8 mouse cellular contexts compared by ENCODE assay signal in genomic region chr9:83547830-83548689, GRCm38 (mm10). TPM values are rescaled to one million over a fixed set of nuclear protein-coding genes. Genes with fewer than 3 reads are reported as not detected.
DNase-seq lines count a peak whose midpoint lies in the region; ATAC-seq and TF ChIP-seq lines count a peak whose summit lies in the region.

Sh3bgrl2 (plus strand) TSS chr9:83548327.

- H3K4me3 ChIP-seq in bone marrow macrophage, adult 2 months (ENCODE audit: insufficient read depth, low read length), result peak within 1 kb of the TSS; percentile 97
- peak within 1 kb of the TSS; percentile 68 for H3K4me3 ChIP-seq in embryonic facial prominence, embryonic 13.5 days
- peak within 1 kb of the TSS; percentile 65 for H3K4me3 ChIP-seq in limb, embryonic 12.5 days (replicated peaks)
- H3K4me3 ChIP-seq in midbrain, embryonic 13.5 days (replicated peaks), result peak within 1 kb of the TSS; percentile 55
- H3K4me3 ChIP-seq in small intestine, adult 2 months (ENCODE audit: low read depth, low read length), result peak within 1 kb of the TSS; percentile 86

- no peak for TF ChIP-seq CTCF in bone marrow macrophage, adult 2 months (IDR thresholded peaks at IDR 0.05; ENCODE audit: low read depth, low read length)
- TF ChIP-seq CTCF in small intestine, adult 2 months (IDR thresholded peaks at IDR 0.05; ENCODE audit: extremely low read depth, insufficient read length, insufficient replicate concordance, low read depth, low read length), result no peak

- no peaks in the 10 kb centered on the region for H3K36me3 ChIP-seq in embryonic facial prominence, embryonic 13.5 days
- no peaks in the 10 kb centered on the region for H3K36me3 ChIP-seq in limb, embryonic 12.5 days
- H3K36me3 ChIP-seq in midbrain, embryonic 13.5 days, result no peaks in the 10 kb centered on the region
- no peaks in the 10 kb centered on the region for H3K36me3 ChIP-seq in small intestine, adult 2 months (ENCODE audit: control insufficient read depth, insufficient read depth, low read length)

- peak; percentile 77 to 80 for DNase-seq in heart, adult 9 months (ENCODE audit: low spot score in 2 of 2)
- peak; percentile 81 for DNase-seq in kidney, adult 9 months
- DNase-seq in adipocyte (ENCODE audit: low spot score), result no peak

- H3K9me3 ChIP-seq in embryonic facial prominence, embryonic 13.5 days, result no peaks in the 10 kb centered on the region
- no peaks in the 10 kb centered on the region for H3K9me3 ChIP-seq in limb, embryonic 12.5 days
- H3K9me3 ChIP-seq in midbrain, embryonic 13.5 days, result no peaks in the 10 kb centered on the region

- H3K9ac ChIP-seq in embryonic facial prominence, embryonic 13.5 days, result peak within 1 kb of the TSS; percentile 68
- peak within 1 kb of the TSS; percentile 55 for H3K9ac ChIP-seq in limb, embryonic 12.5 days (replicated peaks)
- peak within 1 kb of the TSS; percentile 64 for H3K9ac ChIP-seq in midbrain, embryonic 13.5 days (replicated peaks)

- H3K27ac ChIP-seq in bone marrow macrophage, adult 2 months (ENCODE audit: insufficient read depth, low read depth, low read length), result peak within 1 kb of the TSS; percentile 49
- H3K27ac ChIP-seq in embryonic facial prominence, embryonic 13.5 days, result no peak within 1 kb of the TSS
- no peak within 1 kb of the TSS for H3K27ac ChIP-seq in limb, embryonic 12.5 days
- H3K27ac ChIP-seq in midbrain, embryonic 13.5 days, result no peak within 1 kb of the TSS
- peak within 1 kb of the TSS; percentile 46 for H3K27ac ChIP-seq in small intestine, adult 2 months (ENCODE audit: insufficient read depth, low read depth, low read length)

- peak within 1 kb of the TSS; percentile 71 for H3K4me2 ChIP-seq in embryonic facial prominence, embryonic 13.5 days
- H3K4me2 ChIP-seq in limb, embryonic 12.5 days, result peak within 1 kb of the TSS; percentile 68
- peak within 1 kb of the TSS; percentile 65 for H3K4me2 ChIP-seq in midbrain, embryonic 13.5 days (replicated peaks)

- H3K27me3 ChIP-seq in embryonic facial prominence, embryonic 13.5 days, result 0 out of 2 replicates have a peak, but pooled peaks cover 3% of the 10 kb centered on the region
- peaks cover 6% of the 10 kb centered on the region; the same call in 1 of the 2 replicates for H3K27me3 ChIP-seq in limb, embryonic 12.5 days
- peaks cover 13% of the 10 kb centered on the region for H3K27me3 ChIP-seq in midbrain, embryonic 13.5 days
- no peaks in the 10 kb centered on the region for H3K27me3 ChIP-seq in small intestine, adult 2 months (ENCODE audit: control insufficient read depth, insufficient read depth, low read length)

- peak; percentile 86 for ATAC-seq in embryonic facial prominence, embryonic 13.5 days (ENCODE audit: insufficient number of reproducible peaks, insufficient read depth, low FRiP score, low TSS enrichment, low read depth)
- ATAC-seq in limb, embryonic 12.5 days (ENCODE audit: insufficient number of reproducible peaks, insufficient read depth, low FRiP score, low TSS enrichment, low read depth), result peak; percentile 92
- peak; percentile 97 for ATAC-seq in midbrain, embryonic 13.5 days

- peaks cover 46% of the 10 kb centered on the region for H3K4me1 ChIP-seq in bone marrow macrophage, adult 2 months (ENCODE audit: control insufficient read depth, insufficient read depth, low read length)
- H3K4me1 ChIP-seq in embryonic facial prominence, embryonic 13.5 days, result peaks cover 17% of the 10 kb centered on the region; the same call in 1 of the 2 replicates
- peaks cover 3% of the 10 kb centered on the region; the same call in 1 of the 2 replicates for H3K4me1 ChIP-seq in limb, embryonic 12.5 days (replicated peaks)
- H3K4me1 ChIP-seq in midbrain, embryonic 13.5 days (replicated peaks), result 0 out of 2 replicates have a peak, but pooled peaks cover 9% of the 10 kb centered on the region
- H3K4me1 ChIP-seq in small intestine, adult 2 months (ENCODE audit: control insufficient read depth, insufficient read depth, insufficient read length, low read length), result peaks cover 10% of the 10 kb centered on the region; the same call in 1 of the 2 replicates

- WGBS in embryonic facial prominence, embryonic 13.5 days, result 2% methylated on average over 76 of the region's 76 CpGs
- 3% methylated on average over 76 of the region's 76 CpGs for WGBS in limb, embryonic 12.5 days
- 1% methylated on average over 76 of the region's 76 CpGs for WGBS in midbrain, embryonic 13.5 days
- 2% methylated on average over 76 of the region's 76 CpGs for WGBS in small intestine, adult 2 months

- 0 out of 2 replicates have a peak, but pooled peaks have one; percentile 52 for TF ChIP-seq POLR2A in bone marrow macrophage, adult 2 months (IDR thresholded peaks at IDR 0.05; ENCODE audit: borderline replicate concordance, low read depth, low read length)
- TF ChIP-seq POLR2A in small intestine, adult 2 months (IDR thresholded peaks at IDR 0.05; ENCODE audit: low read depth, low read length), result peak; percentile 70

RNA-seq across cellular contexts. Expression of gene Sh3bgrl2, which starts in this region (rescaled TPM):
- 17.7 and 20.0 TPM in 2 replicates for polyA plus RNA-seq in bone marrow macrophage, adult 2 months (2012; ENCODE audit: insufficient read depth, insufficient read length, missing spikeins)
- 14.5 TPM in 2 replicates for polyA plus RNA-seq in embryonic facial prominence, embryonic 13.5 days (2015; fragmentation: Nextera tagmentation; extraction: Ambion mirVana)
- 8.9 and 9.6 TPM in 2 replicates for polyA plus RNA-seq in limb, embryonic 12.5 days (2016; fragmentation: Nextera tagmentation; extraction: Ambion mirVana)
- polyA plus RNA-seq in midbrain, embryonic 13.5 days (2015; fragmentation: Nextera tagmentation; extraction: Ambion mirVana), result 5.0 and 6.1 TPM in 2 replicates
- polyA plus RNA-seq in small intestine, adult 2 months (2012; rRNA removed), result 3.4 and 6.2 TPM in 2 replicates

Comparison
In these comparisons a context has a peak if more than half of its experiments do, and no peak if none do; other contexts are left out.
1. H3K27ac ChIP-seq: peak in bone marrow macrophage, adult 2 months (single experiment) and small intestine, adult 2 months (single experiment); none in embryonic facial prominence, embryonic 13.5 days (single experiment), limb, embryonic 12.5 days (single experiment) and midbrain, embryonic 13.5 days (single experiment).
2. Peak in every context shown above with its lines, with median percentiles within 50 percentile points of each other: H3K4me3 ChIP-seq, ATAC-seq, H3K4me2 ChIP-seq and H3K9ac ChIP-seq.